Mouse (Mus musculus): Measurements from ENCODE around the gene Sox4.

Gene Sox4

DNA sequence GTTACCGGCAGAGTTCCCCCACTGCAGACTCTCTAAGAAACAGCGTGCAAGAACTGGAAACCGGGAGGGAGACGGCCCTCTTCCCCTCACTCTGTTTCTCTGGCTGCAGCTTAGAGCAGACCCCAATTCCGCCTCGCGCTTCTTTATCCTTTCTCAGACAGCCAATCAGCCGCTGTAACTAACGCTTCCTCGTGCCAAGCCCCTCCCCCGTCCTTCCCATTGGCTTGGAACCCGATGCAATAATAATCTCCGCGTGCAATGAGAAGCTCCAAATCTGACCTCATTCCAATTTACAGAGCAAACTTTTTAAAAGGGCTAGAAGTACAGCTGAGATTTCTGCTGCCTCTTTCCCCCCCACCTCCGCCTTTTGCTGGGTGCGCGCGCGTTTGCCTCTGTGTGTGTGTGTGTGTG is at the start of gene Sox4:
Gene Sox4 (minus strand): TSS at position 133 of the 411 bp plus-strand sequence.
- peak; percentile 89 for DNase-seq (ENCODE audit: extremely low read depth, insufficient read length, low spot score)

DNA sequence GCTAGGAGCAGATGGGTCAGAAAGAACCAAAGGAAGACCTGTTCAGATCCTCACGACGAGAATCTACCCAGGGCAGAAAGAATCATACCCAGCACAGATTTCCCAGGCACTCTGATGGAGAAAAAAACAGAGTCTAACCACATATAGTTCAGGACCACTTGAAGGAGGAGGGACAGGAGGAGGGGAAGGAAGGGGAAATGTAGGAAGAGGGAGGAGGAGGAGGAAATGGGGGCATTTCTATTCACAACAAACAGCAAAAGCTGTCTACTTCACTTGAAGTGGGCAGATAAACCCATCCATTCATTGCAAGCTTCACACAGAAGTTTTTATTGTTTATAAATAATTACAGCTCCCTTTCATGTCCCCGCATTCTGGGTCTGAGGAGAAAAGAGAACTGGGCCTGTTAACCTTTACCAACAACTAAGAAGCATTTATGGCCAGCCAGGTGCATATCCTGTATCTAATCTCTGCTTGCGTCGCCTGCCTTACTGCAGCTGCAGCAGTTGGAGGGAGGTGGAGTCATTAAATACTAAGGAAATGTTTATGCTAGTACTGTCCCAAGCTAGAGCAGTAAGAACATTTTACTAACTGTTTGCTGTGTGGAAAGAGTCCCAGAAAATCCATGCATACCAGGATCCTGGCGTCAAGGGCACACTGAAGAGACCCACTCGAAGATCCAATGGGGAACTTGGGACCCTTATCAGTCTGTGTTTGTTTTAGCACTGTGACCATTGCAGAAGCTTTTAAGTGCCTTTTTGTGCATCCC is 38.6 kb upstream of the Sox4 start:
- no peak for DNase-seq (ENCODE audit: extremely low read depth, insufficient read length, low spot score)

- no peak for DNase-seq (ENCODE audit: extremely low read depth, insufficient read length, low spot score)
Measured at GRCm38 (mm10) chr13:28988751-28989703, 35.5 kb upstream of the Sox4 start.

GRCm38 (mm10) chr13:28980681-28981080 is 27.2 kb upstream of the Sox4 start:
- DNase-seq (ENCODE audit: extremely low read depth, insufficient read length, low spot score) = no peak

DNA sequence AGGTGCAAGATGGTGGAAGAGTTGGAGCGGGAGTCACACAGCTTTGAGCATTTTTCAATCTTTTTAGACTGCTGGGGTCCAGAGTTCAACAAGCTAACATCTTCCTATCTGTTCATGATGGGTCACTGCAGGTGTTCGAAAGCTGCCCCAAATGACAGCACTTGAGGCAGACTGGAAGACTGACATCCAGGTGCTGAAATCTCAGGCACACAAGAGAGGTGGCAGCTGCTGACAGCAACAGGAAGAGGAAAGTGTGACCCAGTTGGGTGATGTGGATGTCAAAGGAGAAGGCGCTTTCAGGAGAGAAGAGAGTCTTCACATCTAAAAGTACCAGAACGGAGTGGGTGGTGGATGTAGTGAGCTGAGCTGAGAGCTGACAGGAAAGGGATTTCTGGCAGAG is 21.5 kb upstream of the Sox4 start:
- DNase-seq (ENCODE audit: extremely low read depth, insufficient read length, low spot score) = no peak

- DNase-seq (ENCODE audit: extremely low read depth, insufficient read length, low spot score) = no peak
Measured at GRCm38 (mm10) chr13:28974597-28974996, 21.1 kb upstream of the Sox4 start.

GRCm38 (mm10) chr13:28960916-28961315 is 7.4 kb upstream of the Sox4 start:
- DNase-seq (ENCODE audit: extremely low read depth, insufficient read length, low spot score) = no peak

DNA sequence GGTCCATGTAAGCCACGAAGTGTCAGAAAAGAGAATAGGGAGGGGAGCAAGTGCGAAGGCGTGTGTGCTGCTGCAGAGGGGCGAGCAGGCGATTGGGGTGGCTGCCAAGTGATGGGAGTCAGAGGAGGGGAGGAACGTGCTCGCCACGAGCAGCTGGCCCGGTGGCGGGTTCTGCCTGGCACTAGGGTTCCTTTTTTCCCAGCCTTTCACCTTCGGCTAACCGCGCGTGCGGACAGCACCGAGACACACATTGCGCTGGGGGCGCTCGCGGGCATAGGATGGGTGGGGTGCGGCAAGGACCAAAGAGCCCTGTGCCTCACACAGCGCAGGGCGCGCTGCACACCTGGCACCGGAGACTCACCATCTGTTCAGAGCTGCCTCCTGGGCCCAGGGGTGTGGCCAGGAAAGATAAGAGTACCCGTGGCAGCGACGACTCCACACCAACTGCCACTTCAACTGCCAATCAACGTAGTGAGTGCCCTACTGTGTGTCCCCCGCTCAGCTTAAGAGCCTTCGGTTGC is 6.0 kb upstream of the Sox4 start:
- DNase-seq (ENCODE audit: extremely low read depth, insufficient read length, low spot score) = no peak

- DNase-seq (ENCODE audit: extremely low read depth, insufficient read length, low spot score) = no peak
Measured at GRCm38 (mm10) chr13:28959068-28959440, 5.5 kb upstream of the Sox4 start.

- peak; percentile 21 for DNase-seq (ENCODE audit: extremely low read depth, insufficient read length, low spot score)
Measured at GRCm38 (mm10) chr13:28958211-28959067, 4.9 kb upstream of the Sox4 start.

GRCm38 (mm10) chr13:28957765-28958164 is 4.3 kb upstream of the Sox4 start:
- peak; percentile 67 for DNase-seq (ENCODE audit: extremely low read depth, insufficient read length, low spot score)

DNA sequence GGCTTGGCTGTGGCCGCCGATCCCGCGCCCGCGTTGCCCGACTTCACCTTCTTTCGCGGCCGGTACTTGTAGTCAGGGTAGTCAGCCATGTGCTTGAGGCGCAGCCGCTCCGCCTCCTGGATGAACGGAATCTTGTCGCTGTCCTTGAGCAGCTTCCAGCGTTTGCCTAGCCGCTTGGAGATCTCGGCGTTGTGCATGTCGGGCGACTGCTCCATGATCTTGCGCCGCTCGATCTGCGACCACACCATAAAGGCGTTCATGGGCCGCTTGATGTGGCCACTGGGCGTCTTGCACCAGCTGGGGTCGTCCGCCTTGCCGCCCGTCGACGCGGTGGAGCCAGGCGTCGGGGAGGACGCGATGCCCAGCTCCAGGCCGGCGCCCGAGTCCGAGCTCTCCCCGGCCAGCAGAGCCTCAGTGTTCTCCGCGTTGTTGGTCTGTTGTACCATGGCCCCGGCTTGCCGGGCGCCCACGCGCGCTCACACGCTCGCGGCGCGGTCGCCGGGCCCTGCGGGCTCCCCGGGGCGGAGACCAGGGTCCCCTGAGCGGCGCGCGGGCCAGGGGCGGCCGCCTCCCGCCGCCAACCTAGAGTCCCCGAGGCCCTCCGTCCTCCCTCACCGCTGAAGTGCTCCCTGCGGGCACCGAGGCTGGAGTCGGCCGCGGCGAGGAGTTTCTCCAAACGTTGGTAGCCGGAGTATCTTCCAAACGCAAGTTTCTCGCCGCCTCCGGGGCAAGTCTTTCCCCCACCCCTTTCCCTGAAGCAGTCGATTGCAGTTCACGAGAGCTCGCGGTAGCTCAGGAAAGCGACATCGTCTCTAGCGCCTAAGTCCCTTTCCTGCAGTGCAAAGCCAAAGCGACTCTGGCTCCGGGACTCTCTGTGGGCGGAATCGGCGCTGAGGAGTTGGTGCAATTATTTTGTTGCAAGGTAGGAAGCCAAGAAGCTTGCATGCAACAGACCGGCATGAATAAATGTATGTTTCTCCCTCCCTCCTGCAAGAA is 639 bp downstream of the Sox4 start:
- peak; percentile 81 for DNase-seq (ENCODE audit: extremely low read depth, insufficient read length, low spot score)

GRCm38 (mm10) chr13:28951691-28952575 is 1.6 kb downstream of the Sox4 start:
- DNase-seq (ENCODE audit: extremely low read depth, insufficient read length, low spot score) = peak; percentile 83

DNA sequence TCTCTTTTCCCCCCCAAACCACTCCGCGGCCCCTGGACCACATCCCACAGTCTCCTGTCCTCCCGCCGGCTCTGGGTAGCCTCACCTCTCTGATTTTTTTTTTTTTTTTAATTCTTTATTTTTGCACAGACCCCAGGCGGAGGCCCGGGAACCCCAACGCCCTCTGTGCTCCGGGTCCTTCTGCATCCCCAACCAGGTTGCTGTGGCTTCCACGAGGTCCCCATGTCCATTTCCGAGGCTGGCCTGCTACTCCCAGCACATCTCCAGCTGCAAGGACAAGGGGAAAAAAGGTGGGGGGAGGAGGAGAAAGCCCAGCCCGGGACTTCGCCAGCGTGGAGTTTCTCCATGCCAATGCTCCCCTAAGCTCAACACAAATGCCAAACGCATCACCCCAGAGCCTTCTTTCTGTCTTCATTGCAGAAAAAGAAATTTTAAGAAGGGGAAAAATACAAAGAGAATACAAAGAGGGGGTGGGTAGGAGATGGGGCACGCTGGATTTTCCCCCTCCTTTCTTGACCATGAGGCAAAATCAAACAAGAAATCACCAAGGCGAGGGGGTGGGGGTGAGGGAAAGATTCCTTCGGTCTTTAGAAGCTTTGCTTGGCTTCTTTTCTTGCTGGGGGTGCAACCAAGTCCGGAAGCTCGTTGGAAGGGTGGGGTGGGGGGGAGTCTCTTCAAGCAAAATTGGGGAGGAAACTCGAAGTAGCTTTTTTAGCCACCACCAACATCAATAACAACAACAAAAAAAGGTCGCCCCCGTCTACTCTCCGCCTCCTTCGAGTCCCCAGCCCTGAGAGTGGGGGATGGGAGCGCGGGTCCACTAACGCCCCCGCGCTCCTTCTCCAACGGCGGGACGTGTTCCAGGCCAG is 2.7 kb downstream of the Sox4 start:
- peak; percentile 78 for DNase-seq (ENCODE audit: extremely low read depth, insufficient read length, low spot score)

DNA sequence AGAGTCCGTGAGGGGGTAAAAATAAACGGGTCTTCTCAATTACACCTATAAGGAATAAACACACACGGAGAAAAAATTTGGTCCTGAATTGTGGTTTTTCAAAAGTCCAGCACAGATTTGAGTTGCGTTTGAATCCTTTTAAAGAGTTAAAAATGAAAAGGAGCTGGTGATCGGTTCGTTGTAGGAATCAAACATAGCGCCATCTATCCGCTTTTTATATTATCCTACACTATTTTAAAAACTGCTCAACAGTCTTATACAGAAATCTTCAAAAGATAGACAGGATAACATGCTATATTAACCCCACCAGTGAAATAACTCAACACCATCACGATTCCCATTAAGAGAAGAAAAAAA is 3.3 kb downstream of the Sox4 start:
- DNase-seq (ENCODE audit: extremely low read depth, insufficient read length, low spot score) = no peak

- DNase-seq (ENCODE audit: extremely low read depth, insufficient read length, low spot score) = peak; percentile 28
Measured at GRCm38 (mm10) chr13:28949279-28949915, 4.1 kb downstream of the Sox4 start.

DNA sequence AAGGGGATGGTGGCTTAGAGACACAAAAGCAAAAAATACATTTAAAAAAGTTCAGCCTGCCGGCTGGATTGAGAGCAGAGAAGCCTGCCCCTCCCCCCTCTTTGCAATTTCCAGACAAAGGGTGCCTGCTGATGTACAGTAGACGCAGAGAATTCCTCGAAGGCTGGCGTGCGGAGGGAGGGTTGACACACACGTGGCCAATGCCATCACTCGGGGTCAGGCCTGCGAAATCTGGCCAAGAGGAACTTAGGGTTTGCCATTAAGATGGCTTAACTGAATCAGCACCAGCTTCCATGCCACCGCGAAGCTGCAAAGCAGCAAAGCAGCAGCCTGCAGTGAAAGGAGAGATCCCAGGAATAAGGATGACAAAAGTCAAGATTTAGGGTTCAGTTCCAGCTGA is 5.0 kb downstream of the Sox4 start:
- peak; percentile 17 for DNase-seq (ENCODE audit: extremely low read depth, insufficient read length, low spot score)

All from 3134 (cell line).